Mouse (Mus musculus) embryo, embryonic 9.5 days (tissue): ENCODE measurements around the gene Rab6a.

Experiments used
- DNase-seq: peaks from one replicate; pipeline ENCODE4 v3.0.0-alpha.2; 2017; ENCODE audit errors: extremely low spot score

The Rab6a gene

GRCm38 (mm10) chr7:100683241-100683640 lies 76.0 kb downstream of the Rab6a start:
- DNase-seq = no peak

GRCm38 (mm10) chr7:100684081-100684480 lies 76.9 kb downstream of the Rab6a start:
- no peak for DNase-seq

- DNase-seq = peak; percentile 65
Observed at GRCm38 (mm10) chr7:100684538-100684937, 77.3 kb downstream of the Rab6a start.

GRCm38 (mm10) chr7:100685061-100686030 lies 78.1 kb downstream of the Rab6a start:
- peak; percentile 75 for DNase-seq

GRCm38 (mm10) chr7:100688471-100688870 lies 81.3 kb downstream of the Rab6a start:
- DNase-seq = no peak
